Mouse (Mus musculus): ENCODE data around the gene Npdc1.

The Npdc1 gene

DNA sequence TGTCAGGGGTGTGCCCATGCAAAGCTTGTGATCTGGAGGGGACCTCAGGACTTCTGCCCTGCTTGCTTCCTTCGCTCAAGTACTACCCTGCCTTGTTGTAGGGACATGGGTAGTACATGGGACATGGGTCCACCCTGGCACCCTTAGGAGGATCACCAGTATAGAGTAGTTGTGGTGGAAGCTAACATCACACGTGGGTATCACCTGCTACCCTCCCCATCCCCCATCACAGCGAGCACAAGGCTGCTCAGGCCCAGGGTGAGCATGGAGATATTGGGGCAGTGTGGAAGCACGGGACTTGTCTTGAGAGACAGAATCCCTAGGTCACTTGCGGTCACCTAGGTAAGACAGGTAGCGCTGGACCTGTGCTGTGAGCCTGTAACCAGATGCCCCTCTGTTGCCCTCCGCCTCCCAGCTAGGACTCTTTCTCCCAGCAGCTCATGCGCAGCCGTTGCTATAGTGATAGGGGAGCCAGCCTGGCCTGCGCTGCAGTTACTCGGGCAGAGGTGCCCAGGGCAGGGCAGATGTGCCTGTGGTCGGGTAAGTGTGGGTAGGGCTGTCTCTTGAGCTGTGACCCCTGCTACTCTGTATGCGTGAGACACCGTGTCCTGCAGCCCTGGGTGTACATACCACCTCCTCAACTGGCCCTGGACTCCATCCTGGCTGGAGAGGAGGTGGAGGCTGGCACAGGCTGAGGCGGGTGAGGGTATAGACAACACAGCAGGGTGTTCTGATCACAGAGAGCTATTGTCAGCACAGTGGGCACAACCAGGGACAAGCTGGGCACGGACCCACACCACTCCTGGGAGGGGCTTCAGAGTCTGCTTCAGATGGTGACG, 31.5 kb downstream of the Npdc1 start:
- DNase-seq (ENCODE audit: low spot score in 2 of 2), result no peak

- no peak for DNase-seq (ENCODE audit: low spot score in 2 of 2)
Observed at GRCm38 (mm10) chr2:25431308-25431855, 32.2 kb downstream of the Npdc1 start.

DNA sequence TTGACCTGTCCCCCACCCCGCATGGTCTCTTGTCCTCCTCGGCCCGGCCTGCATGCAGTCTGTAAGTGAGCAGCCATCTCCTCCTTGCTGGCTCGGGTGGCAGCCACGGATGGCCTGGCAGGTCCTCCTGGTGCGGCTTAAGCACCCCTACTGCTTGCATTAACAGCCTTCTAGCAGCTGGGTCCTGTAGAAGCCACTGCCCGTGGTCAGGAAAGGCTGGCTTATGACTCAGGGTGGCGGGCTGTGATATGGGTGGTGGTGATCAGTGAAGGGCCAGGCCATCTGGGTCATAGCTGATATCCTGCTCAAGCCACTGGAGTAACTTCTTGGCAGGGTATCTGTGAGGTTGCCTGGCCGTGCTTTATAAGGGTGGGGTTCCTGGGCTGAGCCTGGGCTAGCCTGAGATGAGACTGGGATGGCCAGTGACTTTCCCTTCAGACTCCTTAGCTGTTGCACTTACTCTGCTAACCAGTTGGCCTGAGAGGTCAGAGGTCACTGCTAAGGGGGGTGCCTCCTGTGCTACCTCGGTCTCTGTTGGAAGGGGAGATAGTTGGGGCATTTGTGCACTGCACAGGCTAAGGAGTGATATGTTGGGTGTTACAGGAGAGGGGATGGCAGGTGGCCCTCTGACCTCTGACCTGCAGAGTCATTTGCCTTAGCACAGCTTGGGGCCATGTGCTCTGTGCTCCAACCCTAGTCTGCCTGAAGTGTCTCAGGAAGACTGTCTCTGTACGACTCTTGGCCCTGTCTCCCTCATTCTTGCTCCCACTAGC, 33.4 kb downstream of the Npdc1 start:
- no peak for DNase-seq (ENCODE audit: low spot score in 2 of 2)

DNA sequence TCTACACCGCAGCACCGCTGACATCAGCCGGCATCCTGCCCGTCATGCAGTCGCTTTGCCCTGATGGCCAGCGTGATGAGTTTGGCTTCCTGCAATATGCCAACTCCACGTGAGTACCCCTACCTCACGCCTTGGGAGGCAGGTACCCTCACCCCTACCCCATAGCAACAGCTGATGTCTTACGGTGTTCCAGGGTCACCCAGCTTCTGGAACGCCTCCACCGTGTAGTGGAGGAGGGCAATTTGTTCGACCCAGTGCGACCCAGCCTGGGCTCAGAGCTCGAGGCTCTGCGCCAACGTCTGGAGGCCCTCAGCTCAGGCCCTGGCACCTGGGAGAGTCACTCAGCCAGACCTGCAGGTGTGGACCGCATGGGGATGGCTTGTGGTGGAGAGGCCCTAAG, 34.0 kb downstream of the Npdc1 start:
- no peak for DNase-seq (ENCODE audit: low spot score in 2 of 2)

DNA sequence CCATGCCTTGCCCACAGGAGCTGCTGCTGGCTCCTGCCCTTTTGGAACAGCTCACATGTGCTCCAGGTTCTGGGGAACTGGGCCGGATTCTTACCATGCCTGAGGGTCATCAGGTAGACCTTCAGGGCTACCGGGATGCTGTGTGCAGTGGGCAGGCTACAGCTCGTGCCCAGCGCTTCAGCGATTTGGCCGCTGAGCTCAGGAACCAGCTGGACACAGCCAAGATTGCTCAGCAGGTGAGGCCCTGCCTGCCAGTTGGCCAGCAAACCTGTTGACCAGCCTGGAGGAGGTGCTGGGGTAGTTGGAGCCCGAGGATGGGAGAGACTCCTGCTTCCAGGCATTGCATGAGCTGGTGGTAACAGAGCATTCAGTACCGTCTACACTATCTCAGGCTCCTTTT, 35.1 kb downstream of the Npdc1 start:
- no peak for DNase-seq (ENCODE audit: low spot score in 2 of 2)

DNA sequence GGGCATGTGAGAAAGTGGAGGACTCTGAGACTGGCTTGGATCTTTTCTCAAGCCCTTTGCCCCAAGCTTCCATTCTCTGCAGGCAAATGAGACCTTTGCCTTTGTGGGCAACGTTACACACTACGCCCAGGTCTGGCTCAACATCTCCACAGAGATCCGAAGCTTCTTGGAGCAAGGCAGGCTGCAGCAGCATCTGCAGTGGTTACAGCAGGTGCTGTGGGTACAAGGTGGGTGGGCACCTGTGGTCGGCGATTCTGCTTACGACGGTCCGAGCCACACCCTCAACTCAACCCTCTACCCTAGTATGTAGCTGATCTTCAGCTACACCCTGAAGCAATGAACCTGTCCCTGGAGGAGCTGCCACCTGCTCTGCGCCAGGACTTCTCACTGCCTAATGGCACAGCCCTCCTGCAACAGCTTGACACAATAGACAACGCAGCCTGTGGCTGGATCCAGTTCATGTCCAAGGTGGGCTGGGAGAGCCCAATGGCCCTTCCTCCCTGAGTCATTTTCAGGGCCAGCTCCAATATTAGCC, 37.2 kb downstream of the Npdc1 start:
- no peak for DNase-seq (ENCODE audit: low spot score in 2 of 2)

GRCm38 (mm10) chr2:25441067-25441466, 41.9 kb downstream of the Npdc1 start:
- no peak for DNase-seq (ENCODE audit: low spot score in 2 of 2)

- no peak for DNase-seq (ENCODE audit: low spot score in 2 of 2)
Observed at GRCm38 (mm10) chr2:25442682-25443081, 43.5 kb downstream of the Npdc1 start.

DNA sequence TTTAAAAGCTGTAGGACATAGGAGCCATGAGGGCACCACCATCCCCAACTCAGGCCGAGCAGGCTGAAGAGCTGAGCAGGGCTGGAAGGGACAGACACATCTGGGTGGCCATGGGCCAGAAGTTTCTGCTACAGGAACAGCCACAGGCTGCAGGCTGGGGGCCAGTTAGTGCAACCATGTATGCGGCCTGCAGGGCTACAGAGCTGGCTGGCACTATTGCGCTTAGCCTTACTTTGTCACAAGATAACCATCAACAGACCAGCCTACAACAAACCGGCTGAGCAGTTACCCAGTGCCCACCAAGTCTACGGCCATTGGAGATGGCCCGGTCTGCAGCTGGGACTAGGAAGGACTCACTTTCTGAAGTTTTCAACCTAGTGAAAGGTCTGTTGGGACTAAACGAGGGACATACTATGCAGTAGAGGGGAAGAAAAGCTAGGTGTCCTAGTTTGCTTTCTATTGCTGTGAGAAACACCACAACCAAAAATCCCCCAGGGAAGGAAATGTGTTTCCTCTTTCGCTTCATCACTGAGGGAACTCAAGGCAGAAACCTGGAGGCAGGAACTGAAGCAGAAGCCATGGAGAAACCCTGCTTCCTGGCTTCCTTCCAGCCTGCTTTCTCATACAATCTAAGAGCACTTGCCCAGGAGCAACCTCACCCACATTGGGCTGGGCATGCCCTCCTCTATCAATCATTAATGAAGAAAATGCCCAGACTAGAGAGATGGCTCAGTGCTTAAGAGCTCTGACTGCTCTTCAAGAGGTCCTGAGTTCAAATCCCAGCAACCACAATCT, 51.9 kb downstream of the Npdc1 start:
- DNase-seq (ENCODE audit: low spot score in 2 of 2), result no peak

GRCm38 (mm10) chr2:25452951-25453350, 53.8 kb downstream of the Npdc1 start:
- DNase-seq (ENCODE audit: low spot score in 2 of 2), result no peak

DNA sequence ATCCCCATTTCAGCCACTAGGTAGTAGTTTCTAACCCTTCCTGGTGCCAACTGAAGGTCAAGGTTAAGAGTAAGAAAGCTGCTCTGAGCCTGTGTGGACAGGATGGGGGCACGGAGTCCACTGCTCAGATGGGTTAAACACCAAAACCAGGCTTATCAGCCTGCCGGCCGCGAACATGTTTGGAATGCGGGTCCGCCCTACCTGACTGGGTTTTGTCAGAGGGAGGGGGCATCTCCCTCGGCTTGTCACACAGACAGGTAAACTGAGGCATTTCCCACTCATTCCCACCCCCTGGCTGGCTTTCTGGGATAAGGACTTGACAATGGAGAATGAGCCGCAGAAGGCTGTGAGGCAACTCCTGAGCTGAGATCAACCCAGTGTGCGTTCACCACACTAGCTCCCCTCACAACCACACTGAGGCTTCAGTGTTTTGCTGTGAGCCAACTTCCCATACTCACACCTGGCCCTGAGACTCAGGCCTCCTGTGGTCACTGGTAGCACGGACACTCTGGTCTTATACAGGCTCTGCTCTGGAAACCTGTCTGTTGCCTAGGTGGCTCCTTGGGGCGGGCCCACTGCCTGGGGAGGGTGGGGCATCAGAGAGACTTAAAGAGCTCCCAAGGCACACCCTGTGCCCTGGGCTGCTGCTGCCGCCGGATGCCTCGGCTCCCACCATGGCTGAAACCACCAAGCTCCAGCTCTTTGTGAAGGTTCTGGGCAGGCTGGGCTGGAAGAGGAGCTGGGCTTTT, 57.2 kb downstream of the Npdc1 start, which contains the start of gene Clic3:
Gene Clic3, plus strand, starts transcription at position 634 of the 749 bp plus-strand sequence.
- DNase-seq (ENCODE audit: low spot score in 2 of 2), result no peak

DNA sequence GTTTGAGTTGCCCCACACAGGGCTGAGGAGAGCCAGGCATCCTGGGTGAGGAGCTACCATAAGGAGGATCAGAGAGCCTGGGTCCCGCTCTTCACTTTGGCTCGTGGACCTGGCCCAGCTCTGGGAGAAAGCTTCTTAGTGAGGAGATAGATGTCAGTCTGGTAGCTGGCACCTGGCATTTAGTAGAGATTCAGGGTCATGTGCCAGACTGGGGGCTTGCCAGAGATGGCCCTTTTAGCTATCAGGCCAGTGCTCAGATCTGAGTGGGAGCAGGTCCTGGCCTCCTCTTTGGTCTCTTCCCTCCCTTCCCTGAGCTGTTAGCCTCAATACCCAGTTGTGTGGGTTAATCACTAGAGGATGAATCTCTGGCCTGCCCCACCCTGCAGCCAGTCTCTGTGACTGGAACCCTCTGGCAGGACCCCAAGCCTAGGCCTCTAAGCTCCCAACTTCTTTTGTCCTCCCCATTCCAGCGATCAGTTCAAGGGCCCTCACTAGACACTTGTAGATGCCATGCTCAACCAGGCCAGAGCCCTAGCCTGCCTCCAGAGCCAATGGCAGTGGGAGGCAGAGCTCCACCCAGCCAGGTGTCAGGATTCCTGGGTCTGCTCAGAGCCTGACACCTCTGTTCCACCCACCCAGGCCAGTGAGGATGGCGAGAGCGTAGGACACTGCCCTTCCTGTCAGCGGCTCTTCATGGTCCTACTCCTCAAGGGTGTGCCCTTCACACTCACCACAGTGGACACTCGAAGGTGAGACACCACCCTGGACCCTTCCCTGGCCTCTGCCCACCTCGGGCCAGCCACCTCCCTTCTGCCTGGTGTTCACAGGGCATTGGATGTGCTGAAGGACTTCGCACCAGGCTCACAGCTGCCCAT, 58.1 kb downstream of the Npdc1 start:
- no peak for DNase-seq (ENCODE audit: low spot score in 2 of 2)

GRCm38 (mm10) chr2:25458911-25459310, 59.8 kb downstream of the Npdc1 start:
- no peak for DNase-seq (ENCODE audit: low spot score in 2 of 2)
